Mouse (Mus musculus): Measurements from ENCODE around the gene Map3k19.

GRCm38 (mm10) chr1:127808671-127809070 lies 46.2 kb downstream of the Map3k19 start:
- TF ChIP-seq CTCF (IDR thresholded peaks at IDR 0.05) = no peak
- TF ChIP-seq POLR2A (IDR thresholded peaks at IDR 0.05; ENCODE audit: insufficient read depth, low read depth, low read length) = no peak

All from heart, adult 2 months (tissue).